Comparison of ENCODE assay signal across 33 mouse cellular contexts in genomic region chr14:41050471-41050870, GRCm38 (mm10). TPM values are rescaled to one million over a fixed set of nuclear protein-coding genes. Genes with fewer than 3 reads are reported as not detected.
DNase-seq lines count a peak whose midpoint lies in the region; ATAC-seq and TF ChIP-seq lines count a peak whose summit lies in the region.
"Had no signal": no experiment of that assay in that cellular context is flagged by ENCODE, and none has a peak within 500 bp of the region (broad histone marks: within the 10 kb centered on the region; RNA-seq: fewer than 3 reads in every experiment).

No protein-coding gene starts in this region.

- WGBS in thymus, adult 2 months: 68% methylated on average over 6 of the region's 6 CpGs

- no peak for TF ChIP-seq CTCF in thymus, adult 2 months (IDR thresholded peaks at IDR 0.05; ENCODE audit: borderline replicate concordance, control insufficient read depth, extremely low read depth, insufficient read depth, low read length, poor library complexity)

- no peak overlapping the region for H3K27ac ChIP-seq in thymus, adult 2 months (ENCODE audit: control insufficient read depth, insufficient read depth, low read length)
- H3K27ac ChIP-seq: forebrain, embryonic 13.5 days; heart, embryonic 10.5 days; heart, embryonic 15.5 days; hindbrain, embryonic 13.5 days; liver, embryonic 12.5 days; midbrain, embryonic 12.5 days had no signal

- no peaks in the 10 kb centered on the region for H3K36me3 ChIP-seq in thymus, adult 2 months (ENCODE audit: control insufficient read depth, insufficient read depth, low read length)
- H3K36me3 ChIP-seq: heart, embryonic 10.5 days; heart, embryonic 15.5 days; hindbrain, embryonic 13.5 days; liver, embryonic 12.5 days; midbrain, embryonic 12.5 days had no signal

- peak; percentile 13 for DNase-seq in thymus, adult 2 months
- DNase-seq in thymus, adult 18-20 months: no peak
- peak; percentile 53 for DNase-seq in T-cell, adult 2 months (ENCODE audit: low spot score)
- DNase-seq in naive thymus-derived CD4-positive, alpha-beta T cell, adult 2 months (ENCODE audit: low read depth): peak; percentile 60
- DNase-seq in ovary, postnatal 10 days (ENCODE audit: low spot score): no peak
- no peak for DNase-seq in right cerebral cortex, postnatal 25 days
- DNase-seq in ovary, adult 18-20 months (ENCODE audit: low spot score): no peak
- DNase-seq: adrenal gland, postnatal 10 days; cerebellum, adult 8-10 months; cerebellum, postnatal 25 days; gastrocnemius, postnatal 10 days; heart, adult 11 months; heart, postnatal 4 days; kidney, adult 2 months; kidney, postnatal 36 days; layer of hippocampus, postnatal 36 days; left cerebral cortex, postnatal 4 days; liver, postnatal 0 days; lung, postnatal 4 days; spleen, adult 18-20 months had no signal

- H3K27me3 ChIP-seq in thymus, adult 2 months (ENCODE audit: control insufficient read depth, insufficient read depth, low read length): no peaks in the 10 kb centered on the region
- H3K27me3 ChIP-seq: forebrain, embryonic 13.5 days; heart, embryonic 15.5 days; hindbrain, embryonic 13.5 days; liver, embryonic 12.5 days; megakaryocyte, embryonic 14.5 days; midbrain, embryonic 12.5 days had no signal

- peak; percentile 84 for ATAC-seq in CD4-positive, CD25-positive, alpha-beta regulatory T cell, adult 4 months
- ATAC-seq: forebrain, embryonic 13.5 days; liver, embryonic 12.5 days; liver, postnatal 0 days had no signal

- H3K4me3 ChIP-seq in thymus, adult 2 months (ENCODE audit: control insufficient read depth, insufficient read depth, low read length): no peak overlapping the region
- H3K4me3 ChIP-seq: forebrain, embryonic 13.5 days; heart, embryonic 10.5 days; heart, embryonic 15.5 days; hindbrain, embryonic 13.5 days; liver, embryonic 12.5 days; megakaryocyte, embryonic 14.5 days; midbrain, embryonic 12.5 days had no signal

- H3K4me1 ChIP-seq in thymus, adult 2 months (replicated peaks; ENCODE audit: control insufficient read depth, insufficient read depth, low read length): no peaks in the 10 kb centered on the region
- H3K4me1 ChIP-seq: forebrain, embryonic 13.5 days; heart, embryonic 10.5 days; heart, embryonic 15.5 days; hindbrain, embryonic 13.5 days; megakaryocyte, embryonic 14.5 days; midbrain, embryonic 12.5 days had no signal

- no peak for TF ChIP-seq POLR2A in thymus, adult 2 months (IDR thresholded peaks at IDR 0.05; ENCODE audit: control insufficient read depth, extremely low read depth, insufficient read depth, low read length, poor library complexity)

RNA-seq across cellular contexts. Expression of gene Dydc2, which starts 18.5 kb away (rescaled TPM):
- polyA plus RNA-seq in thymus, adult 2 months (2012; rRNA removed): not detected in 2 replicates
- polyA plus RNA-seq in CD4-positive, CD25-positive, alpha-beta regulatory T cell, adult 4 months (2017; shearing (Covaris generic)): not detected
- polyA plus RNA-seq: embryonic facial prominence, embryonic 11.5 days; heart, embryonic 15.5 days; kidney, adult 2 months; kidney, embryonic 16.5 days; limb, embryonic 14.5 days; liver, embryonic 12.5 days; liver, postnatal 0 days; urinary bladder, adult 2 months had no signal

RNA-seq across cellular contexts. Expression of gene Dydc1, which starts 22.2 kb away (rescaled TPM):
- polyA plus RNA-seq in thymus, adult 2 months (2012; rRNA removed): 0.09 TPM in 1 of 2 replicates, not detected in the other
- not detected for polyA plus RNA-seq in CD4-positive, CD25-positive, alpha-beta regulatory T cell, adult 4 months (2017; shearing (Covaris generic))
- polyA plus RNA-seq: embryonic facial prominence, embryonic 11.5 days; heart, embryonic 10.5 days; heart, embryonic 15.5 days; kidney, adult 2 months; kidney, embryonic 16.5 days; limb, embryonic 14.5 days; liver, embryonic 12.5 days; liver, postnatal 0 days; midbrain, embryonic 12.5 days; neural tube, embryonic 14.5 days; urinary bladder, adult 2 months had no signal

RNA-seq across cellular contexts. Expression of gene Fam213a, which starts 36.9 kb away (rescaled TPM):
- 7.3 and 7.8 TPM in 2 replicates for polyA plus RNA-seq in thymus, adult 2 months (2012; rRNA removed)
- 10 to 100 TPM; 12.4 to 13.4 TPM for polyA plus RNA-seq in CD4-positive, CD25-positive, alpha-beta regulatory T cell, adult 4 months (2017; shearing (Covaris generic))

RNA-seq across cellular contexts. Expression of gene Mat1a, which starts 54.4 kb away (rescaled TPM):
- polyA plus RNA-seq in thymus, adult 2 months (2012; rRNA removed): 0.57 and 2.6 TPM in 2 replicates
- polyA plus RNA-seq in CD4-positive, CD25-positive, alpha-beta regulatory T cell, adult 4 months (2017; shearing (Covaris generic)): not detected
- polyA plus RNA-seq: embryonic facial prominence, embryonic 11.5 days; forebrain, embryonic 13.5 days; hindbrain, embryonic 13.5 days; limb, embryonic 14.5 days; midbrain, embryonic 12.5 days; neural tube, embryonic 14.5 days; urinary bladder, adult 2 months had no signal

Comparison
In these comparisons a context has a peak if more than half of its experiments do, and no peak if none do; other contexts are left out.
1. DNase-seq: peak in thymus, adult 2 months (single experiment), T-cell, adult 2 months (single experiment) and naive thymus-derived CD4-positive, alpha-beta T cell, adult 2 months (single experiment); none in thymus, adult 18-20 months (0 of 2), ovary, postnatal 10 days (single experiment), right cerebral cortex, postnatal 25 days (single experiment) and ovary, adult 18-20 months (single experiment).